Mouse (Mus musculus): ENCODE measurements around the gene D630045J12Rik. TPM values are rescaled to one million over a fixed set of nuclear protein-coding genes. Genes with fewer than 3 reads are reported as not detected.

The D630045J12Rik gene
- polyA plus RNA-seq, 2 experiments = 7.3 to 14.2 TPM

GRCm38 (mm10) chr6:38233803-38234202 is 20.0 kb downstream of the D630045J12Rik start:
- Histone ChIP-seq H3K9me3 (ENCODE audit: control insufficient read depth, low read length) (no peaks in the 10 kb centered on the region), H3K4me3 (replicated peaks; ENCODE audit: low read length) (no peak overlapping the region), H3K36me3 (ENCODE audit: control insufficient read depth, insufficient read depth, low read length) (no peaks in the 10 kb centered on the region), H3K4me2 (replicated peaks; ENCODE audit: low read depth, low read length, severe bottlenecking) (no peak overlapping the region), H3K4me1 (ENCODE audit: control insufficient read depth, insufficient read depth, low read length) (peaks cover 12% of the 10 kb centered on the region; the same call in 1 of the 2 replicates), H3K9ac (ENCODE audit: low read depth, low read length, severe bottlenecking) (no peak overlapping the region), H3K27ac (replicated peaks; ENCODE audit: low read depth, low read length) (no peak overlapping the region), H3K27me3 (ENCODE audit: control insufficient read depth, insufficient read depth, low read length) (no peaks in the 10 kb centered on the region)
- WGBS = 92% methylated on average over 3 of the region's 3 CpGs
- no peak for TF ChIP-seq POLR2A (IDR thresholded peaks at IDR 0.05; ENCODE audit: borderline replicate concordance, extremely low read depth, insufficient read depth, insufficient read length)
- DNase-seq (ENCODE audit: low spot score) = no peak
- no peak for ATAC-seq (ENCODE audit: low FRiP score, low read depth)

GRCm38 (mm10) chr6:38232917-38233316 is 20.9 kb downstream of the D630045J12Rik start:
- ATAC-seq (ENCODE audit: low FRiP score, low read depth) (0 out of 2 replicates have a peak, but pooled peaks have one; percentile 29), DNase-seq (ENCODE audit: low spot score) (no peak)

GRCm38 (mm10) chr6:38231994-38232393 is 21.8 kb downstream of the D630045J12Rik start:
- Histone ChIP-seq H3K4me3 (replicated peaks; ENCODE audit: low read length) (no peak overlapping the region), H3K9me3 (ENCODE audit: control insufficient read depth, low read length) (no peaks in the 10 kb centered on the region), H3K36me3 (ENCODE audit: control insufficient read depth, insufficient read depth, low read length) (no peaks in the 10 kb centered on the region), H3K9ac (ENCODE audit: low read depth, low read length, severe bottlenecking) (no peak overlapping the region), H3K4me2 (replicated peaks; ENCODE audit: low read depth, low read length, severe bottlenecking) (no peak overlapping the region), H3K27me3 (ENCODE audit: control insufficient read depth, insufficient read depth, low read length) (no peaks in the 10 kb centered on the region), H3K27ac (replicated peaks; ENCODE audit: low read depth, low read length) (no peak overlapping the region), H3K4me1 (ENCODE audit: control insufficient read depth, insufficient read depth, low read length) (peaks cover 12% of the 10 kb centered on the region; the same call in 1 of the 2 replicates)
- ATAC-seq (ENCODE audit: low FRiP score, low read depth) (no peak; the same call in 1 of the 2 replicates), DNase-seq (ENCODE audit: low spot score) (no peak)
- no peak for TF ChIP-seq POLR2A (IDR thresholded peaks at IDR 0.05; ENCODE audit: borderline replicate concordance, extremely low read depth, insufficient read depth, insufficient read length)
- 66% methylated on average over 4 of the region's 4 CpGs for WGBS

More at GRCm38 (mm10) chr6:38232917-38233316, 20.9 kb downstream of the D630045J12Rik start:
- H3K9ac ChIP-seq (ENCODE audit: low read depth, low read length, severe bottlenecking) = no peak overlapping the region
- H3K4me2 ChIP-seq (replicated peaks; ENCODE audit: low read depth, low read length, severe bottlenecking) = no peak overlapping the region
- H3K27me3 ChIP-seq (ENCODE audit: control insufficient read depth, insufficient read depth, low read length) = no peaks in the 10 kb centered on the region
- peaks cover 12% of the 10 kb centered on the region; the same call in 1 of the 2 replicates for H3K4me1 ChIP-seq (ENCODE audit: control insufficient read depth, insufficient read depth, low read length)
- no peaks in the 10 kb centered on the region for H3K9me3 ChIP-seq (ENCODE audit: control insufficient read depth, low read length)
- H3K27ac ChIP-seq (replicated peaks; ENCODE audit: low read depth, low read length) = no peak overlapping the region
- no peaks in the 10 kb centered on the region for H3K36me3 ChIP-seq (ENCODE audit: control insufficient read depth, insufficient read depth, low read length)
- no peak overlapping the region for H3K4me3 ChIP-seq (replicated peaks; ENCODE audit: low read length)
- 71% methylated on average over 3 of the region's 3 CpGs for WGBS
- no peak for TF ChIP-seq POLR2A (IDR thresholded peaks at IDR 0.05; ENCODE audit: borderline replicate concordance, extremely low read depth, insufficient read depth, insufficient read length)

- no peak overlapping the region for H3K27ac ChIP-seq (replicated peaks; ENCODE audit: low read depth, low read length)
- H3K4me1 ChIP-seq (ENCODE audit: control insufficient read depth, insufficient read depth, low read length) = peaks cover 3% of the 10 kb centered on the region; the same call in 1 of the 2 replicates
- TF ChIP-seq POLR2A (IDR thresholded peaks at IDR 0.05; ENCODE audit: borderline replicate concordance, extremely low read depth, insufficient read depth, insufficient read length) = no peak
- no peaks in the 10 kb centered on the region for H3K27me3 ChIP-seq (ENCODE audit: control insufficient read depth, insufficient read depth, low read length)
- 53% methylated on average over 1 of the region's 1 CpGs for WGBS
- H3K4me3 ChIP-seq (replicated peaks; ENCODE audit: low read length) = no peak overlapping the region
- H3K9me3 ChIP-seq (ENCODE audit: control insufficient read depth, low read length) = no peaks in the 10 kb centered on the region
- H3K36me3 ChIP-seq (ENCODE audit: control insufficient read depth, insufficient read depth, low read length) = no peaks in the 10 kb centered on the region
- ATAC-seq (ENCODE audit: low FRiP score, low read depth) (no peak), DNase-seq (ENCODE audit: low spot score) (no peak)
- H3K9ac ChIP-seq (ENCODE audit: low read depth, low read length, severe bottlenecking) = no peak overlapping the region
- no peak overlapping the region for H3K4me2 ChIP-seq (replicated peaks; ENCODE audit: low read depth, low read length, severe bottlenecking)
Measured at GRCm38 (mm10) chr6:38224079-38224478, 29.7 kb downstream of the D630045J12Rik start.

- Histone ChIP-seq H3K4me3 (replicated peaks; ENCODE audit: low read length) (no peak overlapping the region), H3K9me3 (ENCODE audit: control insufficient read depth, low read length) (no peaks in the 10 kb centered on the region), H3K4me1 (ENCODE audit: control insufficient read depth, insufficient read depth, low read length) (0 out of 2 replicates have a peak, but pooled peaks cover 3% of the 10 kb centered on the region), H3K9ac (ENCODE audit: low read depth, low read length, severe bottlenecking) (no peak overlapping the region), H3K27ac (replicated peaks; ENCODE audit: low read depth, low read length) (no peak overlapping the region), H3K36me3 (ENCODE audit: control insufficient read depth, insufficient read depth, low read length) (no peaks in the 10 kb centered on the region), H3K27me3 (ENCODE audit: control insufficient read depth, insufficient read depth, low read length) (no peaks in the 10 kb centered on the region), H3K4me2 (replicated peaks; ENCODE audit: low read depth, low read length, severe bottlenecking) (no peak overlapping the region)
- no peak for TF ChIP-seq POLR2A (IDR thresholded peaks at IDR 0.05; ENCODE audit: borderline replicate concordance, extremely low read depth, insufficient read depth, insufficient read length)
- DNase-seq (ENCODE audit: low spot score) (no peak), ATAC-seq (ENCODE audit: low FRiP score, low read depth) (no peak)
- 91% methylated on average over 2 of the region's 2 CpGs for WGBS
Measured at GRCm38 (mm10) chr6:38219261-38219660, 34.5 kb downstream of the D630045J12Rik start.
